Mouse (Mus musculus) spleen, adult 2 months (tissue): ENCODE measurements around the gene Eml4.

Source experiments
- CTCF ChIP-seq: fragments of 200-500 bp; IDR thresholded peaks from 2 replicates; pipeline ENCODE4 v1.5.1; 2011; ENCODE audit warnings: mild to moderate bottlenecking, inconsistent platforms; ENCODE audit not compliant: insufficient read depth, insufficient read length, insufficient replicate concordance; ENCODE audit errors: extremely low read depth
- POLR2A ChIP-seq: fragments of 200-500 bp; IDR thresholded peaks from 2 replicates; pipeline ENCODE4 v1.6.1; 2011; ENCODE audit warnings: low read depth, low read length, inconsistent platforms

DNA sequence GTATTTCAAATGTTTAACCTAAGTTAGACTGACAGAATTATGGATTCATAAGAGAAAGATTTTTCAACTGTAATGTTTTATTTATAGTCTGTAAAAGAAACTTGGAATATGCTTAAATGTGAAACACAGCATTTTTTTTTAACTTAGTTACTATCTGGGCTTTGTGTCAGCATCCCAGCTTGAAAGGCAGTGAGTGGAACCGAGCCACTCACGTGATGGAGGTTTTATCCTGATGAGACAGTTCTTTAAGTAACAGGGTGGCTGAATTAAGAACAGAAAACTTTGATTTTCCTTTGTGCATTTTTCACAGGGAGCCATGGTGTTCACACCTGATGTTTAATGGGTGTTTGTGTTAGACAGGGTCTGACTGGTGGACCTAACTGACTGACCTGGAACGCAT lies 101.1 kb downstream of the Eml4 start:
- no peak for TF ChIP-seq CTCF
- no peak for TF ChIP-seq POLR2A
